11 mouse cellular contexts compared by ENCODE assay signal in the genomic region with DNA sequence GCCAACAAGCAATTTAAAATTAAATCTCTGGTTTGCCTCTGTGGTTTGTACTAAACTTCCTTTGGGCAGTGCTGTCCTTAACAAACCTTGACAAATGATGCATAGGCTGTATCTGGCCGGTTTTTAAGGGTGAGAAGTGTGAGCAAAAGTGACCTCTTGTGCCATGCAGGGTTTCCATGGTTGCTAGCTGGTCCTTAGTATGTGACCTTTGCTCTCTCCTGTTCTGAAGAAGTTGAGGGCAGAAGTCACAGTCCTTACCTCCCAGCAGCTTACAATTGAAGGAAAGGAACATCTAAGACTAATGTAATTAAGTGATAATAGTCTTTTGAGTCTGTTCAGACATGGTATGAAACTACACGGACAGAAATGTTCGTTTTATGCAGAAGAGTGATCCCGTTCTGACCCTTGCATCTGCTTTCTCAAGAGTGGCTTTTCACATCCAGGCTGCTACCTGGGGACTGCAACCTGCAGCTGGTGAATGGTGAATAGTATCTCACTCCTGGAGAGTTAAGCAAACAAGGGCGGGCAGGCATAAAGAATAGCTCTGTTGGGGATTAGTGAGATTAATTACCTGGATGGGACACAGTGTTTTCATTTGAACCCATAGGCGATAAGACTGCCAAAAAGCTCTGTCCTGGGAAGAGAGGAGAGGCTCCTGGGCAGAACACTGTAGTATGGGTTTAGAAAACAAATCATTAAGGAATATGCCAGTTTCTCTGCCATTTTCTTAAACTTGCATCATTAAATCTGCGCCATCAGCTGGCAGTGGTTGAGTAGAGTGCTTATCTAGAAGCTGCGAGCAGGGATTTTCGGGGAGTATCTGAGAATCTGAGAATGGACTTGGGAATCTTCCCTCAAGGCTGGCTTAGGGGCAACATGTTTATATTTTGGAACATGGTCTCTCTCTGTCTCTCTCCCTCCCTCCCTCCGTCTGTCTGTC. TPM values are rescaled to one million over a fixed set of nuclear protein-coding genes. Genes with fewer than 3 reads are reported as not detected.
DNase-seq lines count a peak whose midpoint lies in the region; ATAC-seq and TF ChIP-seq lines count a peak whose summit lies in the region.
"Had no signal": no experiment of that assay in that cellular context is flagged by ENCODE, and none has a peak within 500 bp of the region (broad histone marks: within the 10 kb centered on the region; RNA-seq: fewer than 3 reads in every experiment).

No protein-coding gene starts in this region.

- H3K27me3 ChIP-seq in lung, embryonic 16.5 days (ENCODE audit: control insufficient read depth, insufficient read depth, low read depth, low read length): no peaks in the 10 kb centered on the region
- no peaks in the 10 kb centered on the region for H3K27me3 ChIP-seq in small intestine, adult 2 months (ENCODE audit: control insufficient read depth, insufficient read depth, low read length)

- H3K36me3 ChIP-seq in lung, embryonic 16.5 days (ENCODE audit: control insufficient read depth, insufficient read depth, low read length): no peaks in the 10 kb centered on the region
- no peaks in the 10 kb centered on the region for H3K36me3 ChIP-seq in small intestine, adult 2 months (ENCODE audit: control insufficient read depth, insufficient read depth, low read length)

- no peak for DNase-seq in gastrocnemius, adult 2 months
- no peak for DNase-seq in gastrocnemius, postnatal 36 days
- no peak for DNase-seq in lung, postnatal 25 days (ENCODE audit: low spot score)
- peak; percentile 81 for DNase-seq in gonadal fat pad, adult 2 months (ENCODE audit: low read depth)
- no peak for DNase-seq in adrenal gland, postnatal 36 days
- no peak for DNase-seq in gastrocnemius, postnatal 14 days
- DNase-seq: lung, postnatal 14 days; right cerebral cortex, postnatal 4 days; thymus, postnatal 25 days had no signal

- no peak overlapping the region for H3K4me3 ChIP-seq in gastrocnemius, adult 2 months
- H3K4me3 ChIP-seq in lung, embryonic 16.5 days (ENCODE audit: low read length): no peak overlapping the region
- no peak overlapping the region for H3K4me3 ChIP-seq in small intestine, adult 2 months (ENCODE audit: low read depth, low read length)

- 21% methylated on average over 10 of the region's 10 CpGs for WGBS in lung, embryonic 16.5 days
- WGBS in small intestine, adult 2 months: 22% methylated on average over 10 of the region's 10 CpGs

- H3K27ac ChIP-seq in gastrocnemius, adult 2 months: 0 out of 2 replicates have a peak overlapping the region, but pooled peaks have one; percentile 4
- H3K27ac ChIP-seq in lung, embryonic 16.5 days (ENCODE audit: low read length): peak overlapping the region; percentile 36; the same call in 1 of the 2 replicates
- H3K27ac ChIP-seq in small intestine, adult 2 months (ENCODE audit: insufficient read depth, low read depth, low read length): peak overlapping the region; percentile 76

- no peak for TF ChIP-seq POLR2A in small intestine, adult 2 months (IDR thresholded peaks at IDR 0.05; ENCODE audit: low read depth, low read length)

- no peak overlapping the region for H3K9ac ChIP-seq in lung, embryonic 16.5 days (ENCODE audit: low read length)

- H3K9me3 ChIP-seq in lung, embryonic 16.5 days (ENCODE audit: control insufficient read depth, low read length): no peaks in the 10 kb centered on the region

- ATAC-seq in lung, embryonic 16.5 days (ENCODE audit: low read depth): no peak

- peaks cover 38% of the 10 kb centered on the region for H3K4me1 ChIP-seq in lung, embryonic 16.5 days (replicated peaks; ENCODE audit: control insufficient read depth, insufficient read depth, low read length)
- H3K4me1 ChIP-seq in small intestine, adult 2 months (ENCODE audit: control insufficient read depth, insufficient read depth, insufficient read length, low read length): peaks cover 22% of the 10 kb centered on the region

- peak overlapping the region; percentile 14; the same call in 1 of the 2 replicates for H3K4me2 ChIP-seq in lung, embryonic 16.5 days (ENCODE audit: low read depth, low read length)

- intact Hi-C loops in gastrocnemius, adult 2 months (cut with DNase I): no loop called here
- intact Hi-C loops in gastrocnemius, postnatal 36 days (cut with DNase I): no loop called here
- intact Hi-C loops in gastrocnemius, postnatal 14 days (cut with DNase I; ENCODE audit: low total_unique reads): no loop called here

- no peak for TF ChIP-seq CTCF in gastrocnemius, adult 2 months (IDR thresholded peaks at IDR 0.05)
- TF ChIP-seq CTCF in small intestine, adult 2 months (IDR thresholded peaks at IDR 0.05; ENCODE audit: extremely low read depth, insufficient read length, insufficient replicate concordance, low read depth, low read length): no peak

RNA-seq across cellular contexts. Expression of gene Camk2d, which starts 47.2 kb away (rescaled TPM):
- total RNA-seq in gastrocnemius, adult 2 months (2021): 10 to 100 TPM; 54.2 to 60.1 TPM
- 10 to 100 TPM; 57.7 to 70.2 TPM for total RNA-seq in gastrocnemius, postnatal 36 days (2021)
- polyA plus RNA-seq in lung, embryonic 16.5 days (2015; fragmentation: Nextera tagmentation; extraction: Ambion mirVana): 34.3 and 35.0 TPM in 2 replicates
- 84.6 and 88.5 TPM in 2 replicates for polyA plus RNA-seq in gonadal fat pad, adult 2 months (2012; rRNA removed)
- polyA plus RNA-seq in small intestine, adult 2 months (2012; rRNA removed): 22.1 and 89.5 TPM in 2 replicates
- 10 to 100 TPM; 96.8 to 97.2 TPM for total RNA-seq in adrenal gland, postnatal 36 days (2021)
- 10 to 100 TPM; 84.5 to 99.0 TPM for total RNA-seq in gastrocnemius, postnatal 14 days (2021)

Comparison
In these comparisons a context has a peak if more than half of its experiments do, and no peak if none do; other contexts are left out.
1. H3K27ac ChIP-seq: peak in every context shown above with its lines; median percentile 76 in small intestine, adult 2 months; 36 in lung, embryonic 16.5 days; 4 in gastrocnemius, adult 2 months.